Mouse (Mus musculus) lung, embryonic 15.5 days (tissue): ENCODE results near the gene Galm. TPM values are rescaled to one million over a fixed set of nuclear protein-coding genes. Genes with fewer than 3 reads are reported as not detected.

Experiments
- ATAC-seq: fragments of 200-750 bp; cut with Nextera tagmentation; 2 replicates; pipeline ENCODE4 v1.8.0; 2017; ENCODE audit warnings: moderate number of reproducible peaks, borderline replicate concordance; ENCODE audit not compliant: low FRiP score, low TSS enrichment; ENCODE audit errors: extremely low read depth
- H3K27ac ChIP-seq: fragments of 300-500 bp; sonication (generic); 2 replicates; pipeline ENCODE4 v1.5.1; 2015; ENCODE audit warnings: moderate library complexity, mild to moderate bottlenecking, inconsistent platforms
- H3K27me3 ChIP-seq: fragments of 300-500 bp; sonication (generic); 2 replicates; pipeline ENCODE4 v1.6.1; 2015; ENCODE audit warnings: inconsistent platforms
- H3K36me3 ChIP-seq: fragments of 300-500 bp; sonication (generic); 2 replicates; pipeline ENCODE4 v1.6.1; 2015; ENCODE audit warnings: inconsistent platforms
- H3K4me1 ChIP-seq: fragments of 300-500 bp; sonication (generic); 2 replicates; pipeline ENCODE4 v1.6.1; 2015; ENCODE audit warnings: inconsistent platforms
- H3K4me2 ChIP-seq: fragments of 300-500 bp; sonication (generic); 2 replicates; pipeline ENCODE4 v1.6.1; 2015; ENCODE audit warnings: inconsistent platforms, mild to moderate bottlenecking, moderate library complexity
- H3K4me3 ChIP-seq: fragments of 300-500 bp; sonication (generic); 2 replicates; pipeline ENCODE4 v1.5.1; 2015; ENCODE audit warnings: mild to moderate bottlenecking, inconsistent platforms
- H3K9ac ChIP-seq: fragments of 300-500 bp; sonication (generic); 2 replicates; pipeline ENCODE4 v1.6.1; 2015; ENCODE audit warnings: inconsistent platforms
- H3K9me3 ChIP-seq: fragments of 300-500 bp; sonication (generic); 2 replicates; pipeline ENCODE4 v1.6.1; 2016; ENCODE audit warnings: inconsistent platforms
- WGBS: fragments of 180-500 bp; shearing (Covaris S2); methylation state at CpG from one replicate; pipeline ENCODE4 v1.1.7; 2015; 5-methylcytosine and 5-hydroxymethylcytosine counted together
- polyA plus RNA-seq: library from polyadenylated mRNA; unstranded; fragments of >200 nt; fragmentation: Nextera tagmentation; extraction: Ambion mirVana; gene quantifications from 2 replicates; pipeline ENCODE4 v1.2.1, GENCODE M21; 2015

Gene Galm
- polyA plus RNA-seq, 1 experiment from 2014 or later: 19.4 TPM

DNA sequence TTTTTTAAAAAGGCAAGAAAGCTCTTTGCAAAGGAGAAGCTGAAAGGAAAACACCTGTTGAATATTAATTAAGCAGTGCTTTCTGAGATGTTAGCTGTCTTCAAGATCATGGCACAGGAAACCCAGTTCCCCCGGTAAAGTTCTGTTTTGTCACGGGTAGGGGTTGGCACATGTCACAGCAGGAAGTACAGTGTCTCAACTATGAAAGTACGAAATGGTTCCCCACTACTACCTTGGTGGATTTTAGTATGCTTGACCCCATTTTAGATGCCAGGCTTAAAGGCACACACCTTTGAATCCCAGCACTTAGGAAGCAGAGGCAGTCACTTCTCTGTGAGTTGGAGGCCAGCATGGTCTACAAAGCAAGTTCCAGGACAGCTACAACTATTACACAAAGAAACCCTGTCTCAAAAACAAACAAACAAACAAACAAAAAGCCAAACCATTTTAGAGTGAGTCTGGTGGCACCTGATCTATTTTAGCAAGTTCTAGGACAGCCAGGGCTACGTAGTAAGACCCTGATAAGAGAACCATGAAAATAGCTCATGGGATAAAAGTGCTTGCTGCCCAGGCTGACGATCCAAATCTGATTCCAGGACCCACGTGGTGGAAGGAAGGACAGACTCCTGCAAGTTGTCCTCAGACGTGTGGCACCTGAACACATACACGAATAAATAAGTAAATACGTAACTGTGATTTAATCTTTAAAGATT is 3.6 kb downstream of the Galm start:
- Histone ChIP-seq H3K4me2 (no peak overlapping the region), H3K4me1 (peaks cover 13% of the 10 kb centered on the region), H3K27me3 (no peaks in the 10 kb centered on the region), H3K9ac (no peak overlapping the region), H3K4me3 (no peak overlapping the region), H3K27ac (no peak overlapping the region), H3K36me3 (no peaks in the 10 kb centered on the region), H3K9me3 (no peaks in the 10 kb centered on the region)
- 62% methylated on average over 9 of the region's 9 CpGs for WGBS
- no peak for ATAC-seq

DNA sequence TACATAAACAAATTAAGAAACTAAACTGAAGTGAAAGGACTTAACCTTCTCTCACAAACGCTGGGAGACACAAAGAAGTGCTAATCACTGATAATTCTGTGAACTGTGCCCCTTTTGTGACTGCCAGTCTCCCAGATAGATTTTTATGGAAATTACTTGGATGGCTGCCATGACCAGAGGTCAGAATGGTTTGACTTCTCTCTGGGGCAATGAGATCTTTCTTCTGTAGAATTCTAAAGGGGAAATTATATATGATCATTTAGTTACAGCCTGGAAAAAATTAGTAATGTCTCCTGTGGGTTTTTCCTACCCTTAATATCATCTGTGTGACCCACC is 4.1 kb downstream of the Galm start:
- 45% methylated on average over 1 of the region's 1 CpGs for WGBS

DNA sequence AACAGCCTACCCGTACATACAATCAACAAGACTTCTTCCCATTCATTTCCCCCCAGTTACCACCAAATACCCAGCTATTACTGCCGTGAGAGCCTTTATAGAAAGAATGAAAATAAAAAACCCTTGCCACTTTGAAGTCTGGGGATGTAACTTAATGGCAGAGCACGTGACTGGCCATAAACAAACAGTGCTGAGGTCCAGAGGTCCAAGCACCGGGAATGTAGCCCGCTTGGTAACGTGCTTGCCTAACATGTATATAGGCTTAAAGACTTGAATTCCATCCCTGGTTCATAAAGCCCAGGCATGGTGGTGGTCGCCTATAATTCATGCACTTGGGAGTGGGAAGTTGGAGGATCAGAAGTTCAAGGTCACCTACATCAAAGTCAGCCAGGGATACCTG is 4.6 kb downstream of the Galm start:
- Histone ChIP-seq H3K36me3 (no peaks in the 10 kb centered on the region), H3K27ac (no peak overlapping the region), H3K4me1 (peaks cover 13% of the 10 kb centered on the region), H3K9ac (no peak overlapping the region), H3K4me3 (no peak overlapping the region), H3K9me3 (no peaks in the 10 kb centered on the region), H3K4me2 (no peak overlapping the region), H3K27me3 (no peaks in the 10 kb centered on the region)
- ATAC-seq: no peak
- 50% methylated on average over 7 of the region's 7 CpGs for WGBS

More for the DNA sequence above, 4.1 kb downstream of the Galm start:
- no peak for ATAC-seq
- Histone ChIP-seq H3K4me2 (no peak overlapping the region), H3K9me3 (no peaks in the 10 kb centered on the region), H3K4me3 (no peak overlapping the region), H3K9ac (no peak overlapping the region), H3K27ac (no peak overlapping the region), H3K4me1 (peaks cover 13% of the 10 kb centered on the region), H3K36me3 (no peaks in the 10 kb centered on the region), H3K27me3 (no peaks in the 10 kb centered on the region)

DNA sequence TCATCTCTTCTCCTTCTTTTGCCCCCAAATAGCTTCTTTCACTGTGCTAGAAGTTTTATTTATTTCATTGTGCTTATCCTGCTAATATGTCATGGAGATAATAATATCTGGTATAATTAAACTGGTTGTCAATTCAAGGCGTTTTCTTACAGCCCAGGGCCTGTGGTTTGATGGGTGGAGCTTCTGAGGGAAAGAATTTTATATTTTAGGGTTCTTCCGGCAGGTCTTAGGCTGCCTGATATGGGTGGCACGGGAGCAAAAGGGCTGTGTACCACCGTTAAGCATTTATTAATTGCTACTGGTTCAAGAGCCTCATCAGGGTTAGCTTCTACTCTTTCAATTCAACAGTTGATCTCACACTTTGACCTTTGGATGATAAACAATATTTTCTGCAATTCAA is 5.2 kb downstream of the Galm start:
- no peak overlapping the region for H3K9ac ChIP-seq
- no peaks in the 10 kb centered on the region for H3K9me3 ChIP-seq
- H3K4me3 ChIP-seq: no peak overlapping the region
- WGBS: 58% methylated on average over 4 of the region's 4 CpGs
- no peak for ATAC-seq
- peaks cover 13% of the 10 kb centered on the region for H3K4me1 ChIP-seq
- H3K4me2 ChIP-seq: no peak overlapping the region
- no peaks in the 10 kb centered on the region for H3K36me3 ChIP-seq
- H3K27ac ChIP-seq: no peak overlapping the region
- H3K27me3 ChIP-seq: no peaks in the 10 kb centered on the region

DNA sequence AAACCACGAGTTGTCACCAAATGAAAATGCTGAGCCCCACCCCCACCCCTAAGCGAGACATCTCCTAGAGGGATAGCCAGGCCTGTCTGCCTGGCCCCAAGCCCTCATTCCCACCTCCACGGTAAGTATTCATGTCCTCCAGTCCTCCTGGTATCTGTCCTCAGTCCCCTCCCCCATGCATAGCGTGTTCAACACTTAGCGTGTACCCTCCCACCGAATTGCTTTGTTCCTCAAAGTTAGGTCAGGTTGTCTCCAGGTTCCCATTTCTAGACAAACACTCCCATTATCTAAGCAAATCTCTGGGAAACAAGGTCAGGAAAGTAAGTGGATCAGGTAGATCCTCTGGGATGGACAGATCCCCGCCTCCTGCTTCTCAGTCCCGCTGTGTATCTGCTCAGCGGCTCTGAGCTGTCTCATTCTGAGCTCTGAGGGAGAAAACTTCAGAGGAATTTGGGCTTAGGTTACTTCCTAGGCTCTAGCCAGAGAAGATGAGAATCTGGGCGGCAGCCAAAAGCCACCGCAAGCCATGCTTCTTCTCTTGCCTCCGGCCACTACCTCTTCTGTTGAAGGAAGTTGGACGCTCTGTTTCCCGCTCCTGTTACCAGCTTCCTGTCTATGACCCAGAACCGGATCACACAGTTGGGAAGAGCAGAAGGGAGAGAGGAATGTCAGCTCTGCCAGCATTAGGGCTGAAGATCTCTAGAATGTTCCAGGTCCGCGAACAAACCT is 11.3 kb downstream of the Galm start:
- Histone ChIP-seq H3K4me2 (no peak overlapping the region), H3K9me3 (no peaks in the 10 kb centered on the region), H3K4me3 (no peak overlapping the region), H3K9ac (no peak overlapping the region), H3K27ac (no peak overlapping the region), H3K36me3 (no peaks in the 10 kb centered on the region), H3K4me1 (peaks cover 15% of the 10 kb centered on the region), H3K27me3 (no peaks in the 10 kb centered on the region)
- 59% methylated on average over 17 of the region's 17 CpGs for WGBS
- ATAC-seq: no peak

DNA sequence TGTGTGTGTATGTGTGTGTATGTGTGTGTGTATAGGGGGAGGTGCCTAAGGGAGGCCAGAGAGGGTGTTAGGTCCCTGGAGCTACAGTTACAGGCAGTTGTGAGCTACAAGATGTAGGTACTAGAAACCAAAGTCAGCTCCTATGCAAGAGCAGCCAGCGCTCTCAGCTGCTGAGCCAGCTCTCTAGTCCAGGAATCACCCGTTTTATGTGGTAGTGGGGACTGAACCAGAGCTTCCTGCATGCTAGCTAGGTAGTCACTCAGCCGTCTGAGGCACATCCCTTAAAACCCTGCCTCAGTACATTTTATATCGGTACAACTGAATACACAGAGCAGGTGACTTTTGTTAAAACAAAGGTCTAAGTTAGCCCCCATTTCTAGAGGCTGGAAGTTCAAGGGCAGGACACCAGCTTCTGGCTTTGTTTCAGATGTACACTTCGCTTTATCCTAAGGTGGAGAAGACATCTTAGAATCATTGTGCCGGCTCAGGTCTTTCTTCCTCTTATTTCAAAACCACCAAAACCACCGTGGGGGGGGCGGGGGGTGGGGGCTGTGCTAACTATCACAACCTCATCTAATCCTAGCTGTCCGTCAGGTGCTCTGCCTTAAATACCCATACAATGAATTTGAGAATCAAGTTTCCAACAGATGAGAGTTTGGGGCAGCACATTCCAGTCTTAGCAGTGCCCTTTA is 12.6 kb downstream of the Galm start:
- Histone ChIP-seq H3K36me3 (no peaks in the 10 kb centered on the region), H3K9me3 (no peaks in the 10 kb centered on the region), H3K4me1 (peaks cover 23% of the 10 kb centered on the region), H3K27me3 (no peaks in the 10 kb centered on the region), H3K9ac (no peak overlapping the region), H3K4me3 (no peak overlapping the region), H3K4me2 (no peak overlapping the region), H3K27ac (no peak overlapping the region)
- ATAC-seq: no peak
- 68% methylated on average over 9 of the region's 9 CpGs for WGBS

DNA sequence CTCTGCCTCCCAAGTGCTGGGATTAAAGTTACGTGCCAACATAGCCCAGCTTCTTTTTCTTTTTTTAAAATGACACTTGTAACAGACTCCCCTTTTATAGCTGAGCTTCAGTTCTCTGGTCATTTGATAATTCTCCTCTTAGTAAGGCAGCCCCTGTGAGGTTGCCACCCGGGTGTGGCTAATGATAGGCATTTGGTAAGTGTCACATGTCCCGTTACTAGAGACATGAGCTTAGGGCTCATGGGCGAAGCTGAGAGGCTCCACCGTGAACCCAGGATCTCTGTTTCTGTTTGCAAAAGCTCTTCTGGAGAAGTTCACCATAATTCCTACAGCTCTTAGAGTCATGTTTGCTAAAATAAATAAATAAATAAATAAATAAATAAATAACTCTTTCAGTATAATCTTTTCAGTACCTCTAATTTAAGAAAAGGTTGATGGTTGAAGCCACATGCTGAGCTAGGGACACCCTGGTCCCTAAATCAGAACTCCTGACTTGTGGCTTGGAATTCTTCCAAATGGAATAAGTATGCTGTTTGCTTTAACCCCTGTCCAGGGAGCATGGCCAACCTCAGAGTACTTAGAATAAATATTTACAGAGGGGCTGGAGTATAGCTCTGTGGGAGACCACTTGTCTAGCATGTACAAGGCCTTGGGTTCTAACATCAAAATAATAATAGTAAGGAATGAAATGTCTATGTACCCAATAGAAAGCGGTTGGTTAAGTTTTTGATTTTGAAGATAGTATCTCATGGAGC is 16.4 kb downstream of the Galm start:
- no peak overlapping the region for H3K4me3 ChIP-seq
- WGBS: 53% methylated on average over 6 of the region's 6 CpGs
- H3K9me3 ChIP-seq: no peaks in the 10 kb centered on the region
- H3K4me1 ChIP-seq: peaks cover 40% of the 10 kb centered on the region
- H3K36me3 ChIP-seq: no peaks in the 10 kb centered on the region
- no peak overlapping the region for H3K9ac ChIP-seq
- peak; percentile 56; the same call in 1 of the 2 replicates for ATAC-seq
- no peak overlapping the region for H3K27ac ChIP-seq
- H3K4me2 ChIP-seq: no peak overlapping the region
- H3K27me3 ChIP-seq: no peaks in the 10 kb centered on the region

DNA sequence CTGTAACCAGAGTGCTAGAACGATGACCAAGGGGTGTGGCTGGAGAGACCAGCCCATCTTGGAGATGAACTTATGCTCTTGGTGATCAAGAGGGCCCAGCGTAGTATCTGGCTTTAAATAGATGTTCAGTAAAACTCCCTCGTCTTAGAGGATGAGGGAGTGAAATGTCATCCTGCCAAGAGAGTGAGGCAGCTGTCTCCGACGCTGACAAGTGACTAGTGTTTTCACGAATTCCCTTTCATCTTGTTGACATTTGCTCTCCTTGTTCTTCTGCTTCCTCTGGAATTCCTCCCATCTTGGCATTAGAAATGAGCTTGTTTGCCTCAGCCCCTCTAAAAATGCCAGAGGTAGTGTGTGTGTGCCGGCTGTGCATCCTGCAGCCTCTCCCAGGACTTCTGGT is 17.9 kb downstream of the Galm start:
- Histone ChIP-seq H3K9me3 (no peaks in the 10 kb centered on the region), H3K4me1 (peaks cover 40% of the 10 kb centered on the region), H3K27ac (no peak overlapping the region), H3K4me2 (no peak overlapping the region), H3K36me3 (no peaks in the 10 kb centered on the region), H3K27me3 (no peaks in the 10 kb centered on the region), H3K4me3 (no peak overlapping the region), H3K9ac (no peak overlapping the region)
- WGBS: 19% methylated on average over 7 of the region's 7 CpGs
- ATAC-seq: no peak

DNA sequence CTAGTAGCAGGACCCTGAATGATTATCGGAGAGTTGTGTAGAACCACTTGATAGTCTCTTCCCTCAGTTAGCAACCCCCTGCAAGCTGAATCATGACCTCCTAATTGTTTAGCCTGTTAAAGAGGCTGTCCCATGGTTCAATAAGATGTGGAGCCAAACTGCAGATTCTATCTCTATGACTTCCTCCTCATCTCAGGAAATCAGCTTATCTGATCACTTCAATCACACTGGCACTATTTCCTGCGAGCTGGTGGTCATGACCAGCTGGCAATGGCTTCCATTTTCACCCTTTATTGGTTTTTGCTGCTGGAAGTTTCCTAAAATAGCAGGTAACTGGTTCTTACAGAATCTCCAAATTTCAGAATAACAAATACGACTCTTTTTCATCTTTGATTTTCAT is 18.5 kb downstream of the Galm start:
- H3K36me3 ChIP-seq: no peaks in the 10 kb centered on the region
- no peaks in the 10 kb centered on the region for H3K27me3 ChIP-seq
- H3K4me1 ChIP-seq: peaks cover 40% of the 10 kb centered on the region
- H3K4me3 ChIP-seq: no peak overlapping the region
- no peak overlapping the region for H3K4me2 ChIP-seq
- no peak overlapping the region for H3K9ac ChIP-seq
- no peak overlapping the region for H3K27ac ChIP-seq
- no peak for ATAC-seq
- WGBS: 64% methylated on average over 3 of the region's 3 CpGs
- H3K9me3 ChIP-seq: no peaks in the 10 kb centered on the region

DNA sequence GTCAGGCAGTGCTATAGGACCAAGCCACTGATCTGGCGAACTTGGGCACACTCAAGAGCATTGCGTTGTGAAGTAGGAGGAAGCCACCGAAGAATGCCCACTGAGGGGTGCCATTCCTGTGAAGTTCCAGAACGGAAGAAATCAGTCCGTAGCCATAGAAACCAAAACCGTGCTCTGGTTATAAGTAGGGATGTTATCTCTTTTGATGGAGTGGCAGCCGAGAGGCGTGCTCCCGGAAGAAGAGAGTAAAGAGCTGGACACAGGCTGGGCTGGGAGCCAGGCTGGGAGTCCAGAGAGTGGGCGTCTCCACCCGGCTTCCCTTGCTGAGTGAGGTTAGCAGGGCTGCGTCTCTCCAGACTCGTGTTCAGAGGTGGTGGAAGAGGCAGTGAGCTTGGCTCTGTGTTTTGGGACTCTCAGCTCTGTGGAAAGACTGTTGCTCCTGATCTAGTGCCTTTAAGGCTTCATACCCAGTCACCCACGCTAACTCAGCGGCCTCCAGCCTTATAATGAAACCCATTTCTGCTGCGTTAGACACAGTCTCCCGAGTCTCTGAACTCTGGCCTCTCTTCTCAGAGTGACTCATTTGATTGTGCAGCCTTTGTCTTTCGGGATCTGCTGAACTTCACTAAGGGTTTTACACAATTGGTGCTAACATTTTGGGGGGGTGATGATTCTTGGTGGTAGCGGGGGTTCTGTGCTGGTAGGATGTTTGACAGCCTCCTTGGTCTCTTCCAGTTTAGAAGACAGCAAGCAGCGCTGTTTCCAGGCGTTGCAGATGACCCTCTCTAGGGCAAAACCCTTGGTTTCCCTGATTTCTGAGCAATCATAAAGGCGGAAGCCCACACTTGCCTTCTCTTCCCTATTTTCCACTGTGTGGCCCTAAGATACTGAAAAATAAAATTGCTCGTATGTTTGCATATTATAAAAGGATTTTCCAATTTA is 21.1 kb downstream of the Galm start:
- 33% methylated on average over 23 of the region's 23 CpGs for WGBS
- Histone ChIP-seq H3K27ac (peak overlapping the region; percentile 72), H3K9me3 (no peaks in the 10 kb centered on the region), H3K36me3 (no peaks in the 10 kb centered on the region), H3K9ac (0 out of 2 replicates have a peak overlapping the region, but pooled peaks have one; percentile 14), H3K27me3 (no peaks in the 10 kb centered on the region), H3K4me3 (peak overlapping the region; percentile 8), H3K4me1 (peaks cover 38% of the 10 kb centered on the region), H3K4me2 (peak overlapping the region; percentile 47)
- ATAC-seq: peak; percentile 89

DNA sequence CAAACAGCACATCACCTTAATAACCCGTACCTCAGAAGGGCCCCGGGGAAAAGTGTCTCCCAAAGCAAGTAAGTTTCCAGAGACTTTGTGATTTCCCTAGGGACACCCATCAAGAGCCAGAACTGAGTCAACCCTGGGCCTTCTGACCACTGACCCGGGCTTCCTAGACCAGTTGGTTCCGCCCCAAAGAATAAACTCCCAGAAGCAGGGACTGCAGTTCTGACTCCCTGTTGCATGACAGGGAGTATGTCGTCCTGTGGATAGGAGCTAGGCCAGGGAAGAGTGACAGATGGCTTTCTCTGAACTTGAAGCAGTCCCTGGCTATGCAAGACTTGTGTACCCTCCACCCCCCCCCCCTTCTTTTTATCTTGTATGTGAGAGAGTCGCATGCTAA is 21.7 kb downstream of the Galm start:
- no peak overlapping the region for H3K27ac ChIP-seq
- H3K36me3 ChIP-seq: no peaks in the 10 kb centered on the region
- no peaks in the 10 kb centered on the region for H3K9me3 ChIP-seq
- H3K4me1 ChIP-seq: peaks cover 32% of the 10 kb centered on the region
- no peaks in the 10 kb centered on the region for H3K27me3 ChIP-seq
- no peak overlapping the region for H3K4me3 ChIP-seq
- no peak overlapping the region for H3K9ac ChIP-seq
- ATAC-seq: no peak
- no peak overlapping the region for H3K4me2 ChIP-seq
- 81% methylated on average over 6 of the region's 6 CpGs for WGBS
